Mouse (Mus musculus) cerebellum, adult 2 months (tissue): ENCODE measurements around the gene Met.

Source experiments
- CTCF ChIP-seq: fragments of 200-500 bp; IDR thresholded peaks from 2 replicates; pipeline ENCODE4 v1.5.1; 2011; ENCODE audit warnings: low read depth, mild to moderate bottlenecking, control low read depth, low read length, moderate library complexity, borderline replicate concordance; ENCODE audit not compliant: insufficient read depth
- POLR2A ChIP-seq: fragments of 200-500 bp; IDR thresholded peaks from 2 replicates; pipeline ENCODE4 v1.6.1; 2011; ENCODE audit warnings: low read length, control low read depth, borderline replicate concordance; ENCODE audit not compliant: insufficient read depth

- TF ChIP-seq CTCF (no peak), POLR2A (no peak)
Observed at GRCm38 (mm10) chr6:17418226-17418625, 45.4 kb upstream of the Met start.
